Mouse (Mus musculus): ENCODE measurements around the gene Thbs1. TPM values are rescaled to one million over a fixed set of nuclear protein-coding genes. Genes with fewer than 3 reads are reported as not detected.

The Thbs1 gene
- polyA plus RNA-seq, 1 experiment from 2014 or later, result 37.8 TPM

GRCm38 (mm10) chr2:118164137-118164536 lies 52.5 kb downstream of the Thbs1 start:
- Histone ChIP-seq H3K27me3 (ENCODE audit: insufficient read depth, poor library complexity, severe bottlenecking) (no peaks in the 10 kb centered on the region), H3K9me3 (no peaks in the 10 kb centered on the region), H3K4me1 (peaks cover 19% of the 10 kb centered on the region), H3K27ac (no peak overlapping the region), H3K4me3 (no peak overlapping the region), H3K36me3 (no peaks in the 10 kb centered on the region)
- 80% methylated on average over 6 of the region's 6 CpGs for WGBS
- no peak for DNase-seq (ENCODE audit: low spot score)

- 83% methylated on average over 2 of the region's 2 CpGs for WGBS
- no peak overlapping the region for H3K4me3 ChIP-seq
- no peak for DNase-seq (ENCODE audit: low spot score)
- H3K9me3 ChIP-seq, result no peaks in the 10 kb centered on the region
- H3K4me1 ChIP-seq, result peaks cover 4% of the 10 kb centered on the region
- no peaks in the 10 kb centered on the region for H3K27me3 ChIP-seq (ENCODE audit: insufficient read depth, poor library complexity, severe bottlenecking)
- no peak overlapping the region for H3K27ac ChIP-seq
- H3K36me3 ChIP-seq, result no peaks in the 10 kb centered on the region
Measured at GRCm38 (mm10) chr2:118165691-118166090, 54.0 kb downstream of the Thbs1 start.

GRCm38 (mm10) chr2:118167731-118168130 lies 56.1 kb downstream of the Thbs1 start:
- Histone ChIP-seq H3K4me3 (no peak overlapping the region), H3K27ac (no peak overlapping the region), H3K9me3 (no peaks in the 10 kb centered on the region), H3K27me3 (ENCODE audit: insufficient read depth, poor library complexity, severe bottlenecking) (no peaks in the 10 kb centered on the region), H3K36me3 (no peaks in the 10 kb centered on the region), H3K4me1 (no peaks in the 10 kb centered on the region)
- 76% methylated on average over 4 of the region's 4 CpGs for WGBS
- DNase-seq (ENCODE audit: low spot score), result no peak

- H3K4me1 ChIP-seq, result no peaks in the 10 kb centered on the region
- no peaks in the 10 kb centered on the region for H3K9me3 ChIP-seq
- no peaks in the 10 kb centered on the region for H3K27me3 ChIP-seq (ENCODE audit: insufficient read depth, poor library complexity, severe bottlenecking)
- no peak overlapping the region for H3K4me3 ChIP-seq
- no peaks in the 10 kb centered on the region for H3K36me3 ChIP-seq
- no peak overlapping the region for H3K27ac ChIP-seq
- 81% methylated on average over 1 of the region's 1 CpGs for WGBS
- no peak for DNase-seq (ENCODE audit: low spot score)
Measured at GRCm38 (mm10) chr2:118168225-118168624, 56.5 kb downstream of the Thbs1 start.

GRCm38 (mm10) chr2:118174558-118175383 lies 63.1 kb downstream of the Thbs1 start:
- H3K27me3 ChIP-seq (ENCODE audit: insufficient read depth, poor library complexity, severe bottlenecking), result no peaks in the 10 kb centered on the region
- H3K4me3 ChIP-seq, result no peak overlapping the region
- H3K36me3 ChIP-seq, result no peaks in the 10 kb centered on the region
- H3K27ac ChIP-seq, result no peak overlapping the region
- no peaks in the 10 kb centered on the region for H3K9me3 ChIP-seq
- H3K4me1 ChIP-seq, result 0 out of 2 replicates have a peak, but pooled peaks cover 2% of the 10 kb centered on the region
- DNase-seq (ENCODE audit: low spot score), result no peak
- WGBS, result 80% methylated on average over 10 of the region's 10 CpGs

Other genes starting within 250 kb of the Thbs1 start
- gene Fsip1, start 145.1 kb downstream of the Thbs1 start, polyA plus RNA-seq (2016; fragmentation: Nextera tagmentation; extraction: Ambion mirVana), result 0.18 and 0.59 TPM in 2 replicates